Mouse (Mus musculus): ENCODE results near the gene Lrp8. TPM values are rescaled to one million over a fixed set of nuclear protein-coding genes. Genes with fewer than 3 reads are reported as not detected.

Lrp8 gene
- total and polyA plus RNA-seq, 2 experiments from 2014 or later = 35.2 to 78.5 TPM

DNA sequence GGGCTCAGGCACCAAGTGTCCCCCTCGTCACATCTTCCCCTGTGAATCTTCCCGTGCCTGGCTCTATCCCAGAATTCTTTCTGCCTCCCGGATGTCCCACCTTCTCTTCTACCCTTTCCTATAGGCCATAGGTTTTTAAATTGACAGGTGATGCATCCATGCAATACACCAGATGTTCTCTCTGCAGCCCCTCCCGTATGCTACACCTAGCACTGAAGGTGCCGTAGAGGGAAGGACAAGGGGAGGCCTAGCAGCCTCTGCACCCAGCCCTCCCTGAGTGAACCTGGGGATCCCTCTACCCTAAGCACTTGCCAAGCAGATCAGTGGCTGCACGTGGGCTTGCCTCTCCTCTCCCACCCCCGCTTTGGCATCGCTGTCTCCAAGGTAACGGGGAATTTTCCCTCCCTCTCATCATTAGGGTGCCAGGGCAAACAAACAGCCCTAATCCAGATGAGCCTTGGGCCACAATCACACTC is 20.9 kb downstream of the Lrp8 start:
- Histone ChIP-seq H3K27ac (ENCODE audit: low read depth, low read length) (peak overlapping the region; percentile 75), H3K4me2 (ENCODE audit: low read depth, low read length, poor library complexity, severe bottlenecking) (peak overlapping the region; percentile 48), H3K36me3 (ENCODE audit: insufficient read depth, low read length) (peaks cover 4% of the 10 kb centered on the region; the same call in 1 of the 2 replicates), H3K27me3 (ENCODE audit: insufficient read depth, low read length) (no peaks in the 10 kb centered on the region), H3K4me1 (ENCODE audit: insufficient read depth, low read length) (peaks cover 43% of the 10 kb centered on the region), H3K9ac (replicated peaks; ENCODE audit: low read length, poor library complexity, severe bottlenecking) (peak overlapping the region; percentile 60), H3K4me3 (ENCODE audit: low read depth, low read length) (peak overlapping the region; percentile 28), H3K9me3 (ENCODE audit: low read length) (no peaks in the 10 kb centered on the region)
- peak; percentile 68 for ATAC-seq (ENCODE audit: low FRiP score)
- DNase-seq (ENCODE audit: low spot score) = peak; percentile 71
- WGBS = 11% methylated on average over 9 of the region's 9 CpGs
- TF ChIP-seq CTCF (IDR thresholded peaks at IDR 0.05) = peak; percentile 35

DNA sequence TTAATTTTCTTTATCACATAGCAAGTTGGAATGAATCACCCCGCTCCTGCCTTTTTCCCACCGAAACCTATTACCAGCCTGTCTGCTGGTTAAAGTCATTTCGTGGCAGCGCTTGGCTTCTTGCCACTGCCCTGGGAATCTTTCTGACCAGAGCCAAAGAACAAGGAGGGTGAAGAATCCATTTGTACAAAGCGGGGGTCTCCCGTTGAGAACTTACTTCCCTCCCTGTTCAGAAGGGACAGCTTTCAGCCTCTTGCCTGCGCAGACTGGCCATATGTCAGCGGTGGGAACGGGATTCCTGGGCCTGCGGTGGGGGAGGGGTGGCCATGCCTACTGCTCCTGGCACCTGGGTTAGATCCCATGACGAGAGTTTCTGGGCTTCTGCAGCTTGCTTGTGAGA is 21.4 kb downstream of the Lrp8 start:
- H3K4me1 ChIP-seq (ENCODE audit: insufficient read depth, low read length) = peaks cover 47% of the 10 kb centered on the region
- no peaks in the 10 kb centered on the region for H3K27me3 ChIP-seq (ENCODE audit: insufficient read depth, low read length)
- peaks cover 4% of the 10 kb centered on the region; the same call in 1 of the 2 replicates for H3K36me3 ChIP-seq (ENCODE audit: insufficient read depth, low read length)
- peak overlapping the region; percentile 60 for H3K9ac ChIP-seq (replicated peaks; ENCODE audit: low read length, poor library complexity, severe bottlenecking)
- H3K4me3 ChIP-seq (ENCODE audit: low read depth, low read length) = peak overlapping the region; percentile 28
- H3K27ac ChIP-seq (ENCODE audit: low read depth, low read length) = peak overlapping the region; percentile 75
- no peaks in the 10 kb centered on the region for H3K9me3 ChIP-seq (ENCODE audit: low read length)
- H3K4me2 ChIP-seq (ENCODE audit: low read depth, low read length, poor library complexity, severe bottlenecking) = peak overlapping the region; percentile 48
- WGBS = 8% methylated on average over 11 of the region's 11 CpGs
- ATAC-seq (ENCODE audit: low FRiP score) (no peak), DNase-seq (ENCODE audit: low spot score) (peak; percentile 77)
- TF ChIP-seq CTCF (IDR thresholded peaks at IDR 0.05) = no peak

DNA sequence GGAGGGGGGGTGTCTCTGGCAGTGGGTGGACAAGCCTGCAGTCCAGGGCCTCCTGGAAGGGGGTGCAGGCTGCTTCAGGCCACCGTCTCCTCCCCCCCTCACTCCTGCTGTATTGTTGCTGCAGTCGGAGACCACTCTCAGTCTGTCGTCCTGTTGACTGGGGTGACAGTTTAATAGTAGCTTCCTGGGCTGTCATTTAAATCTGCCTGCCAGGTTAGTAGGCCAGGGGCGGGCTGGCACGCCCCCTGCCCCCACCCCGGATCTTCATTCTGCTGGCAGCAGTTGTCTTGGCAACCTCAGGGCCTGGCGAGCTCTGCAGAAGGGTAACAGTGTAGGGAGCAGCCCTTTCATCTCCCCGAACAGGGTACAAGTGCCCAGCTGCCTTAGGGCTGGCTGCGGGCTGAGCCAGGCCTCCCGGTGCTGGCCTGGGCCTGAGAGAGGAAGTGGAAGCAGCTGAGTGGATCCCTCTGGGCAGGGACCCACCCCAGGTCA is 26.7 kb downstream of the Lrp8 start:
- peak overlapping the region; percentile 44; the same call in 1 of the 2 replicates for H3K9ac ChIP-seq (replicated peaks; ENCODE audit: low read length, poor library complexity, severe bottlenecking)
- peaks cover 4% of the 10 kb centered on the region; the same call in 1 of the 2 replicates for H3K36me3 ChIP-seq (ENCODE audit: insufficient read depth, low read length)
- DNase-seq (ENCODE audit: low spot score) (peak; percentile 84), ATAC-seq (ENCODE audit: low FRiP score) (peak; percentile 70)
- peaks cover 46% of the 10 kb centered on the region for H3K4me1 ChIP-seq (ENCODE audit: insufficient read depth, low read length)
- WGBS = 12% methylated on average over 10 of the region's 10 CpGs
- no peak overlapping the region for H3K4me3 ChIP-seq (ENCODE audit: low read depth, low read length)
- H3K27me3 ChIP-seq (ENCODE audit: insufficient read depth, low read length) = no peaks in the 10 kb centered on the region
- no peak for TF ChIP-seq CTCF (IDR thresholded peaks at IDR 0.05)
- peak overlapping the region; percentile 63 for H3K27ac ChIP-seq (ENCODE audit: low read depth, low read length)
- no peaks in the 10 kb centered on the region for H3K9me3 ChIP-seq (ENCODE audit: low read length)
- peak overlapping the region; percentile 29; the same call in 1 of the 2 replicates for H3K4me2 ChIP-seq (ENCODE audit: low read depth, low read length, poor library complexity, severe bottlenecking)

DNA sequence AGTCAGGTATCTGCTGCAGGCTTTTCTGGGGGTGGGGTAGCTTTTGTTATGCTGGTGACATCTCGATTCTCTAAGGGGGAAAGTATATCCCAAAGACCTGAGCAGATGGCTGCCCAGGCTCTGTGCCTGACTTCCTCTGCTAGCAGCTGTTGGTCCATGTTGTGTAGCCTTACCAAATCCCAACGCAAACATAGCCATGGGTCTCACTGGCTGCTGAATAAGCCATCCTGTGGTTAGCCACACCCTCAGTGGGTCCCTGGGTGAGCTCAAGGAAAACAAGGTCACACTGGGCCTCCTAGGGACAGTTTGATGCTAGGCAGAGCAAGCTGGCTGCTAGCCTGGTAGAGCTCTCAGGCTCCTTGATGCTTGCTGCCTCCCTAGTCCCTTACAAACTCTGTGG is 27.6 kb downstream of the Lrp8 start:
- Histone ChIP-seq H3K27me3 (ENCODE audit: insufficient read depth, low read length) (no peaks in the 10 kb centered on the region), H3K9ac (replicated peaks; ENCODE audit: low read length, poor library complexity, severe bottlenecking) (0 out of 2 replicates have a peak overlapping the region, but pooled peaks have one; percentile 44), H3K4me2 (ENCODE audit: low read depth, low read length, poor library complexity, severe bottlenecking) (no peak overlapping the region), H3K4me3 (ENCODE audit: low read depth, low read length) (no peak overlapping the region), H3K27ac (ENCODE audit: low read depth, low read length) (0 out of 2 replicates have a peak overlapping the region, but pooled peaks have one; percentile 2), H3K4me1 (ENCODE audit: insufficient read depth, low read length) (peaks cover 44% of the 10 kb centered on the region), H3K9me3 (ENCODE audit: low read length) (no peaks in the 10 kb centered on the region), H3K36me3 (ENCODE audit: insufficient read depth, low read length) (peaks cover 4% of the 10 kb centered on the region; the same call in 1 of the 2 replicates)
- no peak for DNase-seq (ENCODE audit: low spot score)
- no peak for TF ChIP-seq CTCF (IDR thresholded peaks at IDR 0.05)
- WGBS = 13% methylated on average over 2 of the region's 2 CpGs
- no peak for ATAC-seq (ENCODE audit: low FRiP score)

DNA sequence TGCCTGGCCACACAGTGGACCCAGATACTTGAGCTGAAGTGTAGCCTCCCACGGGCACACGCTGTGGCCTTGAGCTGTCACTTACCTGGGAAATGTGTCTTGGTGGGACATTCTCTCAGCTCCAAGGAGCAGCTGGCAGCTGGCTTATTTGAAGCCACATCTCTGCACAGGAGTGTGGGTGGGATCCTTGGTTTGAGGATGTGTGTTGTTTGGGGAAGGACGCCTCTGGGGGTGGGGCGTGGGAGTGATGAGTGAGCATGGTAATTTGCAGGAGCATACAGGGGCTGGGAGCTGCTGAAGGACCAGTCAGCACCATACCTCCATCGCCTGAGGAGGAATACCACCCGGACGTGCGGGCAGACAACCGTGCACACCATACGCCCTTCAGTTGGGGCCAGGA is 28.1 kb downstream of the Lrp8 start:
- Histone ChIP-seq H3K36me3 (ENCODE audit: insufficient read depth, low read length) (peaks cover 4% of the 10 kb centered on the region; the same call in 1 of the 2 replicates), H3K27me3 (ENCODE audit: insufficient read depth, low read length) (no peaks in the 10 kb centered on the region), H3K9ac (replicated peaks; ENCODE audit: low read length, poor library complexity, severe bottlenecking) (0 out of 2 replicates have a peak overlapping the region, but pooled peaks have one; percentile 19), H3K9me3 (ENCODE audit: low read length) (no peaks in the 10 kb centered on the region), H3K4me3 (ENCODE audit: low read depth, low read length) (no peak overlapping the region), H3K4me2 (ENCODE audit: low read depth, low read length, poor library complexity, severe bottlenecking) (no peak overlapping the region), H3K4me1 (ENCODE audit: insufficient read depth, low read length) (peaks cover 48% of the 10 kb centered on the region), H3K27ac (ENCODE audit: low read depth, low read length) (0 out of 2 replicates have a peak overlapping the region, but pooled peaks have one; percentile 27)
- 50% methylated on average over 10 of the region's 10 CpGs for WGBS
- DNase-seq (ENCODE audit: low spot score) (no peak), ATAC-seq (ENCODE audit: low FRiP score) (no peak)
- TF ChIP-seq CTCF (IDR thresholded peaks at IDR 0.05) = no peak

DNA sequence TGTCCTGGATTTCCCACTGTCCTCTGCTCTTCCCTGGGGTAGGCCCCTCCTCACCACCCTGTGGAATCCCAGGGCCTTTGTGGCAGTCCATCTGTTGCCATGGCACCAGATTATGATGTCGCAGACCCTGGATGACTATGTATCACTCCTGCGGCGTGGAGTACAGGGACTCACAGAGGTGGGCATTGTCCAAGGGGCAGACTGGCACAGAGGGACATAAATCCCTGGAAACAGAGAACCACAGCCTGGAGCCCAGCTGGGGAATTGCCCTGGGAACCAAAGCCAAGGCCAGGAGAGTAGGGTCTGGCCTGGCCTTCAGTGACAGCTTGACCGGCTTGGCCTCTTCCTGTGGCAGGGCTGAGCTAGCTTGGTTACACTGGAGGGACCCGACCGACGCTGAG is 28.8 kb downstream of the Lrp8 start:
- no peak overlapping the region for H3K4me3 ChIP-seq (ENCODE audit: low read depth, low read length)
- H3K4me2 ChIP-seq (ENCODE audit: low read depth, low read length, poor library complexity, severe bottlenecking) = no peak overlapping the region
- H3K9ac ChIP-seq (replicated peaks; ENCODE audit: low read length, poor library complexity, severe bottlenecking) = peak overlapping the region; percentile 39; the same call in 1 of the 2 replicates
- H3K27me3 ChIP-seq (ENCODE audit: insufficient read depth, low read length) = no peaks in the 10 kb centered on the region
- WGBS = 11% methylated on average over 7 of the region's 7 CpGs
- ATAC-seq (ENCODE audit: low FRiP score) (peak; percentile 55), DNase-seq (ENCODE audit: low spot score) (peak; percentile 74)
- peaks cover 6% of the 10 kb centered on the region; the same call in 1 of the 2 replicates for H3K36me3 ChIP-seq (ENCODE audit: insufficient read depth, low read length)
- peaks cover 52% of the 10 kb centered on the region for H3K4me1 ChIP-seq (ENCODE audit: insufficient read depth, low read length)
- no peak for TF ChIP-seq CTCF (IDR thresholded peaks at IDR 0.05)
- H3K9me3 ChIP-seq (ENCODE audit: low read length) = no peaks in the 10 kb centered on the region
- peak overlapping the region; percentile 27; the same call in 1 of the 2 replicates for H3K27ac ChIP-seq (ENCODE audit: low read depth, low read length)

Measured in midbrain, postnatal 0 days (tissue).